Mouse (Mus musculus) lung, postnatal 0 days (tissue): Measurements from ENCODE around the gene Nkiras1. TPM values are rescaled to one million over a fixed set of nuclear protein-coding genes. Genes with fewer than 3 reads are reported as not detected.

Source experiments
- ATAC-seq: fragments of 200-750 bp; cut with Nextera tagmentation; 2 replicates; pipeline ENCODE4 v1.8.0; 2017; ENCODE audit warnings: moderate library complexity
- DNase-seq: peaks from one replicate; pipeline ENCODE4 v3.0.0-alpha.2; 2016; ENCODE audit warnings: low spot score
- H3K27ac ChIP-seq: fragments of 300-500 bp; sonication (generic); 2 replicates; pipeline ENCODE4 v1.5.1; 2014; ENCODE audit warnings: antibody characterized with exemption, mild to moderate bottlenecking, low read length, mixed read lengths
- H3K27me3 ChIP-seq: fragments of 300-500 bp; sonication (generic); replicated peaks from 2 replicates; pipeline ENCODE4 v1.6.1; 2014; ENCODE audit warnings: low read length, mixed read lengths; ENCODE audit not compliant: insufficient read depth
- H3K36me3 ChIP-seq: fragments of 300-500 bp; sonication (generic); 2 replicates; pipeline ENCODE4 v1.6.1; 2014; ENCODE audit warnings: low read length, mixed read lengths; ENCODE audit not compliant: insufficient read depth
- H3K4me1 ChIP-seq: fragments of 300-500 bp; sonication (generic); 2 replicates; pipeline ENCODE4 v1.6.1; 2014; ENCODE audit warnings: antibody characterized with exemption, low read depth, low read length, mixed read lengths; ENCODE audit not compliant: insufficient read depth
- H3K4me2 ChIP-seq: fragments of 300-500 bp; sonication (generic); replicated peaks from 2 replicates; pipeline ENCODE4 v1.6.1; 2014; ENCODE audit warnings: low read depth, mild to moderate bottlenecking, low read length, moderate library complexity, mixed read lengths
- H3K4me3 ChIP-seq: fragments of 300-500 bp; sonication (generic); 2 replicates; pipeline ENCODE4 v1.5.1; 2014; ENCODE audit warnings: low read depth, low read length
- H3K9ac ChIP-seq: fragments of 300-500 bp; sonication (generic); replicated peaks from 2 replicates; pipeline ENCODE4 v1.6.1; 2014; ENCODE audit warnings: low read depth, mild to moderate bottlenecking
- H3K9me3 ChIP-seq: fragments of 300-500 bp; sonication (generic); 2 replicates; pipeline ENCODE4 v1.6.1; 2016; ENCODE audit warnings: low read length, mixed read lengths
- CTCF ChIP-seq: IDR thresholded peaks from 2 replicates; pipeline ENCODE4 v1.5.1; 2016; ENCODE audit warnings: antibody characterized with exemption, mild to moderate bottlenecking
- EP300 ChIP-seq: IDR thresholded peaks from 2 replicates; pipeline ENCODE4 v1.6.1; 2016; ENCODE audit warnings: antibody characterized with exemption, mild to moderate bottlenecking, control low read depth
- WGBS: fragments of 180-500 bp; shearing (Covaris S2); extraction: QIAGEN DNeasy Blood & Tissue Kit; methylation state at CpG from one replicate; pipeline ENCODE4 v1.1.7; 2014; 5-methylcytosine and 5-hydroxymethylcytosine counted together
- polyA plus RNA-seq: library from polyadenylated mRNA; unstranded; fragments of >200 nt; fragmentation: Nextera tagmentation; extraction: Ambion mirVana; gene quantifications from 2 replicates; pipeline ENCODE4 v1.2.1, GENCODE M21; 2015

Gene Nkiras1
- polyA plus RNA-seq, 1 experiment from 2014 or later: 13.7 TPM

DNA sequence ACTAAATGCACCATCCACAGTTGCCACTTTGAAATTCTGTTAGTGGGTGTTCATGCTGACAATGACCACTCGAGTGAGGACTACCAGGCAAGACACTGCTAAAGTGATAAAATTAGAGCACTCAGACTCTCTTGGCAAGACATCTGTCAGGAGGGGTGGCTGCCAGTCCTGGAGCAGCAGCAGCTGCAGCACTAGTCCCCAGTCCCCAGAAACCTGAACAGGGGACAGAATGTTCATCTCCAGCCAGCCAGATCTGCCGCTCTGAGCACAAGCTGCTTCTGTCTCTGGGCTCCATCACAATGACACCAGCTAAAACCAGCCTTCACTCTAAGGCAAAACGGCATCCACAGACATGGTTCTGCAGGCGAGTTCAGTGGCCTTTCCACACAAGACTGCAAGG lies 32.3 kb downstream of the Nkiras1 start:
- Histone ChIP-seq H3K27me3 (no peaks in the 10 kb centered on the region), H3K4me3 (no peak overlapping the region), H3K4me1 (no peaks in the 10 kb centered on the region), H3K4me2 (no peak overlapping the region), H3K9ac (no peak overlapping the region), H3K36me3 (no peaks in the 10 kb centered on the region), H3K27ac (no peak overlapping the region), H3K9me3 (no peaks in the 10 kb centered on the region)
- no peak for DNase-seq
- ATAC-seq: no peak
- TF ChIP-seq EP300 (no peak), CTCF (no peak)
- WGBS: 75% methylated on average over 4 of the region's 4 CpGs

- 93% methylated on average over 5 of the region's 5 CpGs for WGBS
- ATAC-seq (no peak), DNase-seq (no peak)
These were observed 33.2 kb downstream of the Nkiras1 start for GRCm38 (mm10) chr14:18304165-18304564.

GRCm38 (mm10) chr14:18317457-18318411 lies 46.8 kb downstream of the Nkiras1 start:
- DNase-seq: no peak
- no peak overlapping the region for H3K4me2 ChIP-seq
- H3K27ac ChIP-seq: no peak overlapping the region
- TF ChIP-seq CTCF: no peak
- no peak for TF ChIP-seq EP300
- no peaks in the 10 kb centered on the region for H3K4me1 ChIP-seq
- no peak overlapping the region for H3K9ac ChIP-seq
- ATAC-seq: no peak
- WGBS: 46% methylated on average over 11 of the region's 11 CpGs
- H3K27me3 ChIP-seq: no peaks in the 10 kb centered on the region
- H3K36me3 ChIP-seq: no peaks in the 10 kb centered on the region
- no peak overlapping the region for H3K4me3 ChIP-seq
- H3K9me3 ChIP-seq: no peaks in the 10 kb centered on the region

More at GRCm38 (mm10) chr14:18304165-18304564, 33.2 kb downstream of the Nkiras1 start:
- Histone ChIP-seq H3K27ac (no peak overlapping the region), H3K9ac (no peak overlapping the region), H3K27me3 (no peaks in the 10 kb centered on the region), H3K4me2 (no peak overlapping the region), H3K4me3 (no peak overlapping the region), H3K4me1 (no peaks in the 10 kb centered on the region), H3K9me3 (no peaks in the 10 kb centered on the region), H3K36me3 (no peaks in the 10 kb centered on the region)
- no peak for TF ChIP-seq EP300
- no peak; the same call in 1 of the 2 replicates for TF ChIP-seq CTCF

- Histone ChIP-seq H3K27ac (no peak overlapping the region), H3K4me2 (peak overlapping the region; percentile 76), H3K36me3 (no peaks in the 10 kb centered on the region), H3K4me1 (peaks cover 7% of the 10 kb centered on the region; the same call in 1 of the 2 replicates), H3K9me3 (no peaks in the 10 kb centered on the region), H3K4me3 (peak overlapping the region; percentile 43), H3K9ac (peak overlapping the region; percentile 43; the same call in 1 of the 2 replicates), H3K27me3 (no peaks in the 10 kb centered on the region)
- no peak for TF ChIP-seq EP300
- TF ChIP-seq CTCF: peak; percentile 48
- ATAC-seq (peak; percentile 19; the same call in 1 of the 2 replicates), DNase-seq (peak; percentile 18)
- WGBS: 6% methylated on average over 34 of the region's 37 CpGs
These were observed 56.2 kb downstream of the Nkiras1 start for GRCm38 (mm10) chr14:18326968-18327672.

DNA sequence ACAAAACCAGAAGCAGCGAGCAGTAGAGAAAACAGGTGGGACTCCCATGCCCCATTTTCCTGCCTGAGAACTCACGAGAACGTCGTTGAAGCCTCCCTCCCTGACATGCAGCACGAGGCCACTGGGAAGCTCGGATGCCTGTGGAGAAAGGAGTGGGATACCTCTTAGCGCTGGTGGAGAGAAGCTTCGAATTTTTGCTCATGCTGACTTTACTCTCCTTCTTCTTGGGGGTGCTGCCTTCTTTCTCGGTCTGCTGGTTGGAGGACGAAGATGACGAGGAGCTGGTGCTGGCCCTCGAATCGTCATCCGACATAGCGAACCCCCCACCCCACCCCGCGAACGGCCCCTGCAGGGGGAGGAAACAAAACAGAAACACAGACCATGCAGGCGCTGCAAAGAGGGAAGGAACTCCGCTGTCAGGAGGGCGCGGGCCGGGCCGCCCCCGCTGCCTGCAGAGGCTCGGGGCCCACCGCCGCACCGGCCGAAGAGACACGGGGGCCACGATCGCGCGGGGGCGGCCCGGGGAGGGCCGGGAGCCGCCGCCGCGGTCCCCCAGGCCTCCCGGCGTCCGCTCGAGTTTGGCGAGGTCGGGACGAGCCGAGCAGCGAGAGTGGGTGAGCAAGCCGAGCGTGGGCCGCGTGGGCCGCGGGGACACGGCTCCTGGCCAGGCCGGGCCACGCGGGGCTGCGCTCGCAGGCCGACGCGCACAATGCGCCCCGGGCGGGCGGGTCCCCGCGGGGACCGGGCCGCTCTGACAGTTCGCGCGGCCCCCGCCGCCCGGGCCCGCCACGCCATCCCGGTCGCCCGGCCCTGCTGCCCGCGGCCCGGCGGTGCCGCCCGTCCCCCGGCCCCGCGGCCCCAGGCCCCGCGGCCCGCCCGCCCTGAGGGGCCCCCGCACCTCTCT lies 60.1 kb downstream of the Nkiras1 start:
- Histone ChIP-seq H3K36me3 (no peaks in the 10 kb centered on the region), H3K4me2 (peak overlapping the region; percentile 88), H3K27me3 (no peaks in the 10 kb centered on the region), H3K9ac (peak overlapping the region; percentile 89), H3K4me3 (peak overlapping the region; percentile 89), H3K4me1 (peaks cover 7% of the 10 kb centered on the region; the same call in 1 of the 2 replicates), H3K27ac (peak overlapping the region; percentile 87), H3K9me3 (no peaks in the 10 kb centered on the region)
- WGBS: 0% methylated on average over 40 of the region's 99 CpGs
- TF ChIP-seq EP300 (no peak), CTCF (no peak)
- peak; percentile 71 for ATAC-seq
- peak; percentile 58 for DNase-seq
